Mouse (Mus musculus) midbrain, embryonic 14.5 days (tissue): ENCODE measurements at regions not wholly inside any gene's neighbourhood (a gene's known extent, or its start where the extent isn't known, plus 50 kb on each side); places are given as distances from the start of the nearest gene placed in this dataset.

ENCODE experiments used
- ATAC-seq: fragments of 200-750 bp; cut with Nextera tagmentation; 2 replicates; pipeline ENCODE4 v1.8.0; 2017; ENCODE audit warnings: moderate number of reproducible peaks, moderate library complexity; ENCODE audit not compliant: low FRiP score, low TSS enrichment
- DNase-seq: peaks from one replicate; pipeline ENCODE4 v3.0.0-alpha.2; 2015
- H3K27ac ChIP-seq: fragments of 300-500 bp; sonication (generic); replicated peaks from 2 replicates; pipeline ENCODE4 v1.5.1; 2014; ENCODE audit warnings: mild to moderate bottlenecking, low read depth, low read length, moderate library complexity
- H3K27me3 ChIP-seq: fragments of 300-500 bp; sonication (generic); 2 replicates; pipeline ENCODE4 v1.6.1; 2014; ENCODE audit warnings: low read length, control low read depth, mixed read lengths; ENCODE audit not compliant: control insufficient read depth, insufficient read depth
- H3K36me3 ChIP-seq: fragments of 300-500 bp; sonication (generic); 2 replicates; pipeline ENCODE4 v1.6.1; 2014; ENCODE audit warnings: low read length, control low read depth; ENCODE audit not compliant: control insufficient read depth, insufficient read depth
- H3K4me1 ChIP-seq: fragments of 300-500 bp; sonication (generic); 2 replicates; pipeline ENCODE4 v1.6.1; 2014; ENCODE audit warnings: mild to moderate bottlenecking, antibody characterized with exemption, low read length, control low read depth; ENCODE audit not compliant: control insufficient read depth, insufficient read depth
- H3K4me2 ChIP-seq: fragments of 300-500 bp; sonication (generic); 2 replicates; pipeline ENCODE4 v1.6.1; 2014; ENCODE audit warnings: mild to moderate bottlenecking, low read length, moderate library complexity
- H3K4me3 ChIP-seq: fragments of 300-500 bp; sonication (generic); replicated peaks from 2 replicates; pipeline ENCODE4 v1.5.1; 2014; ENCODE audit warnings: low read depth, low read length
- H3K9ac ChIP-seq: fragments of 300-500 bp; sonication (generic); replicated peaks from 2 replicates; pipeline ENCODE4 v1.6.1; 2014; ENCODE audit warnings: mild to moderate bottlenecking, low read length, moderate library complexity
- H3K9me3 ChIP-seq: fragments of 300-500 bp; sonication (generic); 2 replicates; pipeline ENCODE4 v1.6.1; 2016; ENCODE audit warnings: low read length, control low read depth, mixed read lengths; ENCODE audit not compliant: control insufficient read depth
- WGBS: fragments of 180-500 bp; shearing (Covaris S2); extraction: QIAGEN DNeasy Blood & Tissue Kit; methylation state at CpG from one replicate; pipeline ENCODE4 v1.1.7; 2014; 5-methylcytosine and 5-hydroxymethylcytosine counted together

GRCm38 (mm10) chr1:23190316-23191005 is 88.4 kb upstream of the 4933415F23Rik start:
- no peaks in the 10 kb centered on the region for H3K9me3 ChIP-seq
- H3K9ac ChIP-seq = no peak overlapping the region
- ATAC-seq (no peak), DNase-seq (no peak)
- no peak overlapping the region for H3K27ac ChIP-seq
- WGBS = 83% methylated on average over 3 of the region's 3 CpGs
- H3K27me3 ChIP-seq = no peaks in the 10 kb centered on the region
- H3K4me3 ChIP-seq = no peak overlapping the region
- no peaks in the 10 kb centered on the region for H3K4me1 ChIP-seq
- H3K36me3 ChIP-seq = no peaks in the 10 kb centered on the region
- no peak overlapping the region for H3K4me2 ChIP-seq

- Histone ChIP-seq H3K4me3 (no peak overlapping the region), H3K4me1 (no peaks in the 10 kb centered on the region), H3K4me2 (no peak overlapping the region), H3K9me3 (no peaks in the 10 kb centered on the region), H3K27me3 (no peaks in the 10 kb centered on the region), H3K27ac (no peak overlapping the region), H3K9ac (no peak overlapping the region), H3K36me3 (no peaks in the 10 kb centered on the region)
- 92% methylated on average over 4 of the region's 4 CpGs for WGBS
- ATAC-seq (no peak), DNase-seq (no peak)
These were observed 87.7 kb upstream of the 4933415F23Rik start for GRCm38 (mm10) chr1:23189790-23190189.

- Histone ChIP-seq H3K9ac (no peak overlapping the region), H3K9me3 (no peaks in the 10 kb centered on the region), H3K4me2 (no peak overlapping the region), H3K27ac (no peak overlapping the region), H3K4me3 (no peak overlapping the region), H3K27me3 (no peaks in the 10 kb centered on the region), H3K4me1 (no peaks in the 10 kb centered on the region), H3K36me3 (no peaks in the 10 kb centered on the region)
- 84% methylated on average over 5 of the region's 5 CpGs for WGBS
- no peak for DNase-seq
- ATAC-seq = no peak
These were observed 86.2 kb upstream of the 4933415F23Rik start for GRCm38 (mm10) chr1:23188216-23188615.

- no peak overlapping the region for H3K4me2 ChIP-seq
- WGBS = 82% methylated on average over 6 of the region's 6 CpGs
- no peaks in the 10 kb centered on the region for H3K36me3 ChIP-seq
- no peaks in the 10 kb centered on the region for H3K4me1 ChIP-seq
- H3K9ac ChIP-seq = no peak overlapping the region
- H3K9me3 ChIP-seq = no peaks in the 10 kb centered on the region
- no peaks in the 10 kb centered on the region for H3K27me3 ChIP-seq
- H3K27ac ChIP-seq = no peak overlapping the region
- no peak overlapping the region for H3K4me3 ChIP-seq
- ATAC-seq = no peak
- DNase-seq = no peak
These were observed 85.6 kb upstream of the 4933415F23Rik start for GRCm38 (mm10) chr1:23187446-23188206.

GRCm38 (mm10) chr1:23184728-23185127 is 82.7 kb upstream of the 4933415F23Rik start:
- no peak overlapping the region for H3K4me2 ChIP-seq
- H3K4me1 ChIP-seq = no peaks in the 10 kb centered on the region
- H3K36me3 ChIP-seq = no peaks in the 10 kb centered on the region
- ATAC-seq (no peak), DNase-seq (no peak)
- no peak overlapping the region for H3K9ac ChIP-seq
- H3K4me3 ChIP-seq = no peak overlapping the region
- H3K27me3 ChIP-seq = no peaks in the 10 kb centered on the region
- 86% methylated on average over 9 of the region's 9 CpGs for WGBS
- H3K9me3 ChIP-seq = no peaks in the 10 kb centered on the region
- no peak overlapping the region for H3K27ac ChIP-seq

- no peak for ATAC-seq
These were observed 80.5 kb upstream of the 4933415F23Rik start for GRCm38 (mm10) chr1:23182541-23182940.

GRCm38 (mm10) chr1:23178335-23178974 is 76.4 kb upstream of the 4933415F23Rik start:
- Histone ChIP-seq H3K4me1 (no peaks in the 10 kb centered on the region), H3K4me3 (no peak overlapping the region), H3K4me2 (no peak overlapping the region), H3K9ac (no peak overlapping the region), H3K27me3 (no peaks in the 10 kb centered on the region), H3K36me3 (no peaks in the 10 kb centered on the region), H3K9me3 (no peaks in the 10 kb centered on the region), H3K27ac (no peak overlapping the region)
- WGBS = 87% methylated on average over 6 of the region's 6 CpGs
- ATAC-seq (no peak), DNase-seq (no peak)

More at GRCm38 (mm10) chr1:23182541-23182940, 80.5 kb upstream of the 4933415F23Rik start:
- Histone ChIP-seq H3K4me3 (no peak overlapping the region), H3K27me3 (no peaks in the 10 kb centered on the region), H3K36me3 (no peaks in the 10 kb centered on the region), H3K4me1 (no peaks in the 10 kb centered on the region), H3K4me2 (no peak overlapping the region), H3K9ac (no peak overlapping the region), H3K9me3 (no peaks in the 10 kb centered on the region), H3K27ac (no peak overlapping the region)
- no peak for DNase-seq

GRCm38 (mm10) chr1:23174022-23174421 is 72.0 kb upstream of the 4933415F23Rik start:
- no peaks in the 10 kb centered on the region for H3K9me3 ChIP-seq
- DNase-seq (no peak), ATAC-seq (no peak)
- WGBS = 93% methylated on average over 11 of the region's 11 CpGs
- H3K27me3 ChIP-seq = no peaks in the 10 kb centered on the region
- no peak overlapping the region for H3K27ac ChIP-seq
- H3K4me1 ChIP-seq = no peaks in the 10 kb centered on the region
- no peak overlapping the region for H3K4me2 ChIP-seq
- no peaks in the 10 kb centered on the region for H3K36me3 ChIP-seq
- H3K4me3 ChIP-seq = no peak overlapping the region
- no peak overlapping the region for H3K9ac ChIP-seq
